Mouse (Mus musculus) left cerebral cortex, postnatal 25 days (tissue): ENCODE results near the gene Flnb. TPM values are rescaled to one million over a fixed set of nuclear protein-coding genes. Genes with fewer than 3 reads are reported as not detected.

ENCODE experiments used
- DNase-seq, 2 experiments: peaks; one replicate each; pipeline ENCODE4 v3.0.0; 2022; ENCODE audit warnings: low spot score in 2 of 2, mixed read lengths in 1 of 2
- intact Hi-C: fragments of 180-260 bp; cut with DNase I; formaldehyde crosslinking; loops from one replicate; pipeline ENCODE4 v1.15.1; 2025
- total RNA-seq, 2 experiments: library from RNA; stranded (reverse); gene quantifications; 2 replicates each; pipeline ENCODE4 v1.2.3; 2021

Gene Flnb
- total RNA-seq, 2 experiments from 2014 or later = 30.6 to 44.1 TPM

DNA sequence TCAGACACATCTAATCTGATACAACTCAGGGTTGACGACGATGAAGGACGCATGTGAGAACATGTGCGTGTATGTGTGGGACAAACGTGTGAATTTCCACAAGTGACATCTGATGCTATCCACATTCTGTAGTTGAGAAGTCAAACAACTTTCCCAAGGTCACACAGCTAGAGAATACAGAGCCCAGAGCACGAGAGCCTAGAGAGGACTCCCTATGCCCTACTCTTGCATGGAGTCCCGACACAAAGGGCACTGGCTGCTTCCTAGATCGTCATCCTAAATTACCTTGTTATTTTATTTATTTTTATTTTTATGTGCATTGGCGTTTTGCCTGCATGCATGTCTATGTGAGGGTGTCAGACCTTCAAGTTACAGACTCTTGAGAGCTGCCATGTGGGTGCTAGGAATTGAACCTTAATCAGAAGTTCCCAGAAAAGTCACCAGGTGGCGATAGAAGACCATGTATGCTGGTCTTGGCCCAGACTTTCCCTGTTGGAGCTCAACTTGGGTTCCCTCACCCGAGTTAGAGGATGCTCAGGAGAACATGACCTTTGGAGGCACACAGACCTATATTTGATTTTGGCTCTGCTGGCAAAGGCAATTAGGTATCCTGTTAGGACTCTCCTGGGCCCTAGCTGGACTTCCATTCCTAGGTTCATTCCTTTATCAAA lies 146.6 kb downstream of the Flnb start:
- intact Hi-C loops = loop anchor here (1.0 to 5.0 kb wide), 4 partner anchors 33 to 382 kb away; no protein-coding TSS in a partner anchor
- peak; percentile 76 to 85 for DNase-seq

DNA sequence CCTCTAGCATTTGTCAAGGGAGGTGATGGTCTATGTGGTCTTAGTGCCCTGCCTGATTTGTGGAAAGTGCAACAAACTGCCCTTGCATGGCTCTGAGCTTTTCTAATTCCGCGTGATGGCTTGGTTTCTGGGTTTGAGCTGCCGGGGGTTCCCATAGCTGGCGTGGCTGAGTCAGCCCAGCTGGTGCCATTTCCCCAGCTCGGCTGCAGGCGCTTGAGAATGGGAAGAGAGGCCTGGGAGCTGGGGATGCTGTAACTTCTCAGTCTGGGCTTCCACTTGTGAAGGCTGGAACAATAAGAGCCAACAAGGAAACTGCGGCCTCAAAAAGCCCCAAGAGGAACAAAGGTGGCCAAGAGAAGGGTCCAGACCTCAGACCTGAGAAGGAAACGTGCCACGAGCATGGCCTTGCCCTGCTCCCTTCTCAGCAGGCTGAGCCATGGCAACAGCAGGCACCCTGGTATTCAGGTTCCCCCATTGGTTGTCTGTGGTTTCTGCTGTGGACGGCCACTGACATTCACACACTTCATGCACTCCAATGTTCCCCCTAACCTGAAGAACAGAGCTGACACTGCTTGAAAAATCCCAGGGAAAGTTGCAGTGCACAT lies 154.2 kb downstream of the Flnb start:
- no peak for DNase-seq
- intact Hi-C loops = no loop called here

DNA sequence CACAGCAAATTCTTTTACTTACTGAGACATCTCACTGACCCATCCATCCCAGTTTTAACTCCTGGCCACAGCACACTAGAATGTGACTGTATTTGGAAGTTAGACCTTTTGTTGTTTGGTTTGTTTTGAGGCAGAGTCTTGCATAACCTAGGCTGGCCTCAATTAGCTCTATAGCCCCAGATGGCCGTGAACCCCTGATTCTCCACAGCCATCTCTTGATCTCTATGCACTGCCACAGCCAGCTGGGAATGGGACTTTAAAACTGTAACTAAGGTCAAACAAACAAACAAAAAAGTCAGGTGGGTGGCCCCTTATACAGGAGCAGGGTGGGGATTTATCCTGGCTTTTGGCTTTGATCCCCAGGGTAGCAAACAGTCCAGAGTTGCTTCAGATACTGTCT lies 156.9 kb downstream of the Flnb start:
- intact Hi-C loops = no loop called here
- DNase-seq = no peak

- intact Hi-C loops = no loop called here
- peak in 1 of 2 experiments; percentile 44 for DNase-seq
Observed at GRCm38 (mm10) chr14:7975177-7975576, 157.4 kb downstream of the Flnb start.

- intact Hi-C loops = no loop called here
- no peak for DNase-seq
Observed at GRCm38 (mm10) chr14:7977471-7977870, 159.7 kb downstream of the Flnb start.

DNA sequence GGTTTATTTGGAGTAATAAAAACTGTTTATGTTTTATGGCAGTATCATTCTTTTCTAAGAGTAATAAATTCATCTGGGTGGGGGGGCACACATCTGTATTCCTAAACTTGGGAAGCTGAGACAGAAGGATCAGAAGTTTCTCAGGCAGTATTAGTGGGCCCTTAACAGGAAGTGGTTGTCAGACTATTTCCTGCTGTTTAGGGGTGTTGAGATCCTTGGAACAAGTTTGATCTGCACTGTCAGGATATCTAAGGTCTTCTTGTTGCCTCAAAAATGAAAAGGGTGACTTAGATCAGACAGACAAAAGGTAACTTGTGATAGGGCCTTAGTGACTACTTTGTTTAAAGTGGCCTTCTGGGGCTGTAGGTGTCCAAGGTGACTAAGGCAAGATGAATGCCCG lies 160.4 kb downstream of the Flnb start:
- intact Hi-C loops = no loop called here
- no peak for DNase-seq

DNA sequence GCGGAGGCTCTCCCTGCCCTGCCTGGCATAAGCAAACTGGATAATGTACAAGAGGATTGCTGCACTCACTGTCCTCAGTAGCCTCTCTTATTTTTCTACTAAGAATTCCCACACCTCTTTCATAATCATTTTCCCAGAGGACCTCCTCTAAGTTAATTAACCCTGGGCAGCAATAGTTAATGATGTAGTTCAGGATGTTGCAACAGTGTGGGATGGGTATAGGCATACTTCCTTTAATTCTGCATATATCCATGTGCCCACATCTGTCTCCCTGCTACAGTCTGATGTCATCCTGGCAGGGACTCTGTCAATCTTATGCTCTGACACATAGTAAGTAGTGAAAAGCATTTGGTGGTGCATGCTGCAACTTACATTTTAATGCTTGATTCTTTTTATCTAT lies 163.5 kb downstream of the Flnb start:
- intact Hi-C loops = no loop called here
- no peak for DNase-seq

DNA sequence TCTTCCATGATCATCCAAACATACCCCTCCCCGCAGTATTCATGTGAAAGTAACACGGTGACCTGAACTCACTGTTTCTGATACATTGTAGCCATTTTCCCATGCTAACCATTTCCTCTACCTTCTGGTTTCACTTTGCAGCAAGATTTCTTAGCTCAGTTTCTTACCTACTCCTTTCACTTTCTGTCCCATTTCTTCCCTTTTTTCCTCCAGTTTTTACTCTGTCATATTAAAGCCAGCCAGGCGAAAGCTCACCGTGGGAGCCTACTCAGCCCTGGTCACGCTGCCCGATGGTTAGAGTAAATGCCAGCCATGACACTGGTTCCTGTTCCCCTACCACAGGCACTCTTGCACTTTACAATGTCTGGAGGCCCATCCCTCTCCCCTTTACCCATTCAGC lies 169.2 kb downstream of the Flnb start:
- no peak for DNase-seq
- intact Hi-C loops = no loop called here

DNA sequence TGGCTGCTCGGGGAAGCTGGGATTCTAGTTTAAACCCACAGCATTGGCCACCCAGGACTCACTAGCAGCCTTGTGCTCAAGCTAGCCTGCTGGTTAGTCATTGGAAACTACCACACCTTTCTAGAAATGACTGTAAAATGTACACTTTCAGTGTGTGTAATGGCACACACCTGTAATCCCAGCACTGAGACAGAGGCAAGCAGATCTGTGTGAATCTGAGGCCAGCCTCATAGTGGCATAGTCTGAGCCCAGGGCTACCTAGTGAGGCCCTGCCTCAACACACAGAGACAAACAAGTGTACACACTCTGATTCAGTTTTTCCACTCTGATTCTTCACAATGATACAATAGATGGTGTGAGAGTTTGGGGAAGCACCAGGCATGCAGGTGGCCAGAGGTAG lies 171.6 kb downstream of the Flnb start:
- intact Hi-C loops = no loop called here
- no peak for DNase-seq

- DNase-seq = no peak
- intact Hi-C loops = no loop called here
Observed at GRCm38 (mm10) chr14:7989961-7990360, 172.2 kb downstream of the Flnb start.

DNA sequence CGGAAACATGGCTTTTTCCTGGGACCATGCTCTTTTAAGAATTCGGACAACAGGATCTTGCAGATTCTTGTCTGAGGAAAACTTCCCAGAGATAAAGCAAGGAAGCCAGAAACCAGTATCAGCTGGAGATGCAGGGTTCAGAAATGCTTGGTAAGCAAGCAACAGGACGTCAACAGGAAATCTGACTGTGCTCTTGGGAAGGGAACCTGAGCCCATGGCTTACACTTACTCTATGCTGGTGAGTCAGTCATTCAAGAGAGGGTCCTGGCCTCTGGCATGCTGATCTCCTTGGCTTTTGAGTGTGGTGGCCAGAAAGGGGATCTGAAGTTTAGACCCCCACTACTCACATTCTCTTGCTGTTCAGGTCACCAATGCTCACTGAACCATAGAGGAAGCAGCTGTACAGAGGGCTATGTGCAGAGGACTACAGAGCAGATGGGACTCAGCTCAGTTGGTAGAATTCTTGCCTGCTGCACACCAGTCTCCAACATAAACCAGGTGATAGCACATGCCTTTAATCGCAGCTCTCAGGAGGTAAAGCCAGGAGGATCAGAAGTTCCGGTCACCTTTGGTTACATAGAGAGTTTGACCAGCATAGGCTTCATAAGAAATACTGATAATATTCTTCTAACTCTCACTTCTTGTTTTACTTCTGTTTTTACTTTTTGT lies 173.5 kb downstream of the Flnb start:
- no peak for DNase-seq
- intact Hi-C loops = no loop called here

- DNase-seq = no peak
- intact Hi-C loops = no loop called here
Observed at GRCm38 (mm10) chr14:7992158-7992557, 174.4 kb downstream of the Flnb start.

DNA sequence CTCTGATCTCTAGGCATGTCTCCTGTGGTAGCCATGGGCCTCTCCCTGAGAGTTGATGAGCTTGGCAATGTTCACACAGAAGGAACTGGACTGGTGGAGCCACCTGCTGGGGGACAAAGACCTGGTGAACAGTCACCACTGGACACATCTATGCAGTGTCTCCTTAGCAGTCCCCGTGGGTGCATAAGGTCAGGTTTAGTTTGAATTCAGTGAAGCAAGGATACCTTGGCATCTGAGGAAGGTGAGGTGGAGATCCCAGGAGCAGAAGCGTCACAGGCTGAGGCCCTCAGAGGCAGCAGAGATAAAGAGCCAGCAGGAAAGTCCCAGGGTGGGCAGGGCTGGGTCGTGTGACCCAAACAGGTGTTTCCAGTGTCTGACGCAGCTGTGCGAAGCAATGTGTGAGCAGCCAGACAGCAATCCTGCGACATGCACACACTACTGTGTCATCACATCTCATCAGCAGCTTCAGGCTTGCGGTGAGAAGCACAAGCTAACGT lies 176.6 kb downstream of the Flnb start, which contains the start of gene Dnase1l3:
Gene Dnase1l3 (minus strand): TSS at position 303 of the 497 bp plus-strand sequence.
- peak in 1 of 2 experiments; percentile 38 for DNase-seq
- intact Hi-C loops = no loop called here

- intact Hi-C loops = loop anchor here (1.0 kb wide), 3 partner anchors 33 to 180 kb away; partner anchors contain the start of gene Flnb
- DNase-seq = peak; percentile 91 to 93
Observed at GRCm38 (mm10) chr14:7997255-7997696, 179.5 kb downstream of the Flnb start.

GRCm38 (mm10) chr14:7999030-7999429 lies 181.3 kb downstream of the Flnb start:
- intact Hi-C loops = no loop called here
- DNase-seq = no peak

DNA sequence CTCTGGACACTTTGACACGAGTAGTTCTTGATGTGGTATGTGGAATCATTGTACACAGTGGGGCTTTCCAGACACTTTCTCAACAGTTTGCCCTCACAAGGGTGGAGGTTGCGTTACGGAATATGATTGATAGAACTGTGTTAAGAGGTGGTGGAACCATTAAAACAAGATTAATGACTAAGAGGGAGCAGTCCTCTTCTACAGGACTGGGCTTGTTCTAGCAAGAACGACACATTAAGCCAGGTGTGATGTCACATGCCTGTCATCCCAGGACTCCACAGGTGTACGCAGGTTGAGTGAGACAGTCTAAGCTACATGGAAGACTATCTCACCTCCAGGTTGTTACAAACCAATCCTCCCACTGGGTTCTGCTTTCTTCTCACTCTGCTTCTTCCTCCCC lies 181.7 kb downstream of the Flnb start:
- intact Hi-C loops = no loop called here
- DNase-seq = no peak

DNA sequence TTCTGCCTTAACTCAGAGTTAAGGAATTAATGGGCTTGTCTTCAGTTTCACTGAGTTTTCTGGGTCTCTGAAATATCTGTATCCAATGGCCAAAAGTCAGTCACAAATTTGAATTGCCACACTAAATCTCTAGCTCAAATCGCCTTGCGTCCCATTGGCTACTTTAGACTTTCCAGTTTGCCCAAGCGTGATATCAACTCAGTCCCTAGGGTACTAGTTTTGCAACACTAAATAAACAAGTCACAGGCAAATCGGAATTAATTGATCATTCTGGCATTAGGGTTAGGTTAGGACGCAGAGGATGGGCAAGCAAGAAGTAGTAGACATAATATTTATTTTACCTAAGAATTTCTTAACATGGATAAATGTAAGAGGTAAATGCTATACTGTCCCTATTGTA lies 182.5 kb downstream of the Flnb start:
- intact Hi-C loops = loop anchor here (5.0 kb wide), 2 partner anchors 62 to 172 kb away; partner anchors contain the start of gene Pdhb

More for the DNA sequence above, 182.5 kb downstream of the Flnb start:
- no peak for DNase-seq
